Mouse (Mus musculus): ENCODE measurements around the gene Gm10271.

DNA sequence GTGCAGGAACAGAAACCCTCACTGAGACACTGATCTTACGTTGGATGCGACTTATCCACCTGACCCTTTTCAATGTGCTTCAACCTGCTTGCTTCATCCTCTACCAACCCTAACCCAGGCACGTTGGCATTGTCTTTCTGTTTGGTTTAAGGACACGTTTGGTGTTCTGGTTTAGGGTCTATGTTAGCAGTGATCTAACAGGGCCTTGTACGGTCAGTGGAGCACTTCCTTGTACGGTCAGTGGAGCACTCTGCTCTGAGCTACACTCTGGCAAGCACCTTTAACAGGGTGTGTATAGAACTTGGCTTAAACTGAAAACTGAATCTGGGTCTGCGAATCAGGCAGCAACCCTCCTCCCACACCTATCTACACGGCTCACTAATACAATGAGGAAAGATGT, 57.1 kb downstream of the Gm10271 start:
- TF ChIP-seq CTCF (conservative IDR thresholded peaks at IDR 0.05; ENCODE audit: low read length): no peak
- TF ChIP-seq POU5F1 (IDR thresholded peaks at IDR 0.05; ENCODE audit: borderline replicate concordance, low read length): no peak

Measured in E14TG2a.4 (cell line).